Mouse (Mus musculus) cerebellum, adult 2 months (tissue): ENCODE measurements around the gene Frmd5.

ENCODE experiments used
- CTCF ChIP-seq: fragments of 200-500 bp; IDR thresholded peaks from 2 replicates; pipeline ENCODE4 v1.5.1; 2011; ENCODE audit warnings: low read depth, mild to moderate bottlenecking, control low read depth, low read length, moderate library complexity, borderline replicate concordance; ENCODE audit not compliant: insufficient read depth
- POLR2A ChIP-seq: fragments of 200-500 bp; IDR thresholded peaks from 2 replicates; pipeline ENCODE4 v1.6.1; 2011; ENCODE audit warnings: low read length, control low read depth, borderline replicate concordance; ENCODE audit not compliant: insufficient read depth

- TF ChIP-seq POLR2A (no peak), CTCF (no peak)
These were observed 89.8 kb downstream of the Frmd5 start for GRCm38 (mm10) chr2:121717133-121717532.
